Mouse (Mus musculus): ENCODE data around the gene Trpc1.

DNA sequence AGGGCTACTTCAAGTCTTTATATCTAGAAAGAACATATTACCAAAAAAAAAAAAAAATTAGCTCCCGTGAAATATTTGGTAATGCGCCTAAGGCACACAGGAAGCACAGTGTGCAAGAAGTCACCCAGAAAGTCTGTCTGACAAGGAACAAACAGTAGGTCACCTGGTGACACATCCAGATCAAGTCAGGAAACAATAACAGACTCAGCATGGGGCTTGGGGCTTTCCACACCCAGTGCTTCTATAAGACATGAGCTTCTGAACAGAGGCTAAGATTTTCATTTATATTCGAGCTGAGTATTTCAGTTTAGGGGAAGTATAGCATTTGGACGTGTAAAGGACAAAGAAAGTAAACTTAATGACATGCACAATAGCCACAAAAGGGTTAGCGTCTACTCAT is 45.7 kb upstream of the Trpc1 start:
- TF ChIP-seq CTCF (IDR thresholded peaks at IDR 0.05): no peak
- TF ChIP-seq EP300 (IDR thresholded peaks at IDR 0.05): no peak
